Mouse (Mus musculus) lung, postnatal 25 days (tissue): Measurements from ENCODE around the gene Igf2r.

Experiments
- DNase-seq: peaks from one replicate; pipeline ENCODE4 v3.0.0; 2022; ENCODE audit warnings: low spot score

Igf2r gene

DNA sequence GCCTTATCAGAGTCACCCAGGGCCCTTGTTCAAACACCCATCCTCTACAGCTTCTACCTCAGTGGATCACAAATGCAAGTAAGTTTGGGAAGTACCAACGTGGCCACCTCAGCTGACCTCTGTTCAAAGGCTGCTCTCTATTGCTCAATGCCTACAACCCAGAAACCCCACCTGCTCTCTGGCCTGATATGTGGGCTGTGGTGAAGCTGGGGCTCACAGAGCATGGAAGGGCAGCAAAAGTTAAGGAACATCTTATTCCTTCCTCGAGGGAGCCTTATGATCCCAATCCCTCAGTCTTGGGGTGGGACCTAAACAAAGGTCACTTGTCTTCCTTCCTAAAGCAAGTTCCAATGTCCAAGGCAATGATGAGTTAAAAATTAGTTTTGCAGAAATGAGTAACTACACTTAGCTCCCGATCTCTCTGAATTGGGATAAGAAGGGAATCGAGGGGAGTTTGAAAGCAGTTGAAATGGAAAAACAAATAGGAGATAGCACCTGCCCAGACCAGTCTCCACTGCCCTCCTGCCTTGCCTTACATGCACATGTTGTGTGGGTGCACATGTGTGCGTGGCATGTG lies 98.3 kb downstream of the Igf2r start:
- DNase-seq, result no peak

DNA sequence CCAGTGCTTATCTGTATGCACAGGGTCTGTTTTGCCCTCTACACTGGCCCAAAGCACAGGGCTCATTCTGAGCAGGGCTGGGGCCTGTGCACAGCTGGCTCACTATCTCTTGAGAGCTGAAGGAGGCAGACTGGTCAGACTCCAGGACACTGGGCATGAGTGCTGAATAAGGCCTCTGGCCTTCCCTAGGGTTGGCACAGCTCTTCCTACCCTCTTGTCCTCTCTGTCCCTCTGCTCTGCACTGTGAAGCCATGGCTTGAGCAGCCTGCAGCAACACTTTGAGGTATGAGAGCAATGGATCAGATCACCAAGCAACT lies 100.1 kb downstream of the Igf2r start:
- no peak for DNase-seq

DNA sequence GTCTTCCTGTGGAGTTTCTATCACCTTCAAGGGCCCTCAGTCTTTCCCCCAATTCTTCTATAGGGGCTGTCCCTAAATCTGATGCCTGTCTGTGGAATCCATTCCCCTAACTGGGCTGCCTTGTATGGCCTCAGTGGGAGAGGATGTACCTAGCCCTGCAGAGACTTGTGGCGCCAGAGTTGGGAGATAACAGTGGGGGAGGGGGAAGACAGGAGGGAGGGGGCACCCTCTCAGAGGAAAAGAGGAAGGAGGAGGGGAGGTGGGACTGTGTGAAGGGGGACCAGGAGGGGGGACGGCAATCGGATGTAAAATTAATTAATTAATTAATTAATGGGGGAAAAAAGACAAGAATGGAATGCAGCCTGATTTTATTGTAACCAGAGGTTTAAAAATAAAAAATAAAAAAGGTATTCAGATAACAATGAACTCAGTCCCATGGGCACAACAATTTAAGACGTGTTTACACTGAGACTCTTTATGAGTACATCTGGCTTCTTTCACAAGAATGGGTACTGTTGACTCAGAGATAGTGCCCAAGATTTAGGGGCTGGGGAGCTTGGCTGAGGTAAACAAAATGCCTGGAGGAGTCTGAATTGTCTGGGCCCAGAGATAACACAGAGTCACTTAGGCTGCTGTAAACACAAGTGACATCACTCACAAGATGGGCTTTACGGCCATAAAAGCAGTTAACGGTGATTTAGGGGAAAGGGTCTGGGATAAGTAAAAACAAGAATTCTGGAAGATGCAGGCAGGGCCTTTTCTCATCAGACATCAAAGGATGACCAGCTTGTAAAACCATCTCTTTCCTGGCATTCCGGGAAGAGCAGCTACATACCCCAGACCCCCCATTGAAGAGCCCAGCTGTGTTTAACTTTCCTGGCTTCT lies 100.7 kb downstream of the Igf2r start:
- no peak for DNase-seq

DNA sequence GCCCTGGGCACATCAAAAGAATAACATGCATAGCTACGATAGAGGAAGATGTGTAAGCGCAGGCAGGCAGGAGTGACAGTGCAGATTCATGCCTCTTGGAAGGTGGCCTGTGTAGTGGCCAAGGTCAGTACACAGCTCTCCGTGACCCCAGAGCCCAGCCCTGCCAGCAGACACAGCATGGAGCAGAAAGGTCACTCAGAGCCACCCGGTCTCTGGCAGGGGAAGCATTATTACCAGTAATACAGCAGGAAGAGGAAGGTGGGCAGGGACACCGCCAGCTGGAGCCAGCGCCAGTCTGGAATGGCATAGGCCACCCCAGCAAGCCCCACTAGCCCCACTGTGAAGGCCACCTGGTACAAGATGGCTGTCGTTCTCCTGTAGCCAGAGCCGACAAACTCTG lies 105.3 kb downstream of the Igf2r start:
- DNase-seq, result no peak

DNA sequence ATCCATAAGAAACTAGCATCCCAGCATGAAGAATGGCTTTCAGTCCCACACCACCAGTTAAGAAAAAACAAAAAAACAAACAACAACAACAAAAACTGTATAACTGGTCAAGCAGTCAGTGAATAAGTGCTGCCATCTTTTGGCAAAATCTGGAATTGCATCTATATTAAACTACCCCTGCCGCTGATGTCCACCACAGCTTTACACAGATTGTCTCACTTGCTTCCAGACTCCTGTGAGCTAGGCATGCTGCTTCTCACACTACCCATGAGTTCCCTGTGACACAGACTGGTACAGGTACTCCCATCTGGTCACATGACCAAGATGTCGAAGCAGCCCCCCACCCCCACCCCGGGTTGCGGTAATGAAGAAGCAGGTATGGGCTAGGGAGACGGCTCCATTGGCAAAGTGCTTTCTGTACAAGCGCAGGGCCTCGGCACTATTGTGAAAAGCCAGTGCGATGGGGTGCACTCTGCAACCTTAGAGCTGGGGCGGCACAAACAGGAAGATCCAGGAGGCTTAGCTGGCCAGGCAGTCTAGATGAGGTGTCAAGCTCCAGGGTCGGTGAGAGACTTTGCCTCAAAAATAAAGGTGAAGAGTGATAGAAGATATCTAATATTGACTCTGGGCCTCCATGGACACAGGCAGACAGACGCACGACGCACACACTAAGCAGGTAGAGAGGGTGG lies 108.7 kb downstream of the Igf2r start:
- DNase-seq, result peak; percentile 53

DNA sequence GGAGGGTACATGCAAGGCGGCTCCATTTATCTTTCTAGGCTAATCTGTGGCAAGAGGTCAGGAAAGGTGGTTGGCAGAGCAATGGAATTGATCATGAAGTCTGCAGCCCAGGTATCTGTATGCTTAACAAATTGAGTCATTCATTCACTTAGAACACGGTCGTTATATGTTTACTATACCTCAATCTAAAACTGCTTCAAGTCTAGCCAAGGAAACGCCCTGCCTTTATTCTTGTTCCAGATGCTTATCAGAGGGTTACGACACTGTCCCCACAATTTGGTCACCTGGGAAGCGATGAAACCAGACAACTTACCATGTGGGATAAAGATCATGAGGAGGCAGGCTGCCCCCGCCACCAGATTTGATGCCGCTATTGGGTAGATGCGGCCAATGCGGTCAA lies 110.2 kb downstream of the Igf2r start:
- DNase-seq, result no peak

DNA sequence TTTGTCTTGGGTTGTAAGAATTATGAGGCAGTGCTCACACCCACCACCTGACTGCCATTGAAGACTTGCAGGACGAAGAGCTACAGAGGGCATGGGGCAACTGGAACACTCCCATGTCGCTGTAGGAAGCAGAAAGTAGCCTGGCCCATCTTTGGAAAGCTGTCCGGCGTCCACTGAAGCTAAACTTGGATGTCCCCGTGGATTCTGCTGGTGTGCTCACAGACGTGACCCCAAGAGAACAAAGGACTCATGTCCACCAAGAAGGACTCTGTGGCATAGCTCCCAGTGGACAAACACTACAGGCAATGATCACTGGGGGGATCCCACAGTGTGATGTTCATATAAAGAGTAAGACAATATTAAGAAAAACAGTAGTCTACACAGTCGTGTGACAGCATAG lies 110.7 kb downstream of the Igf2r start:
- DNase-seq, result no peak

DNA sequence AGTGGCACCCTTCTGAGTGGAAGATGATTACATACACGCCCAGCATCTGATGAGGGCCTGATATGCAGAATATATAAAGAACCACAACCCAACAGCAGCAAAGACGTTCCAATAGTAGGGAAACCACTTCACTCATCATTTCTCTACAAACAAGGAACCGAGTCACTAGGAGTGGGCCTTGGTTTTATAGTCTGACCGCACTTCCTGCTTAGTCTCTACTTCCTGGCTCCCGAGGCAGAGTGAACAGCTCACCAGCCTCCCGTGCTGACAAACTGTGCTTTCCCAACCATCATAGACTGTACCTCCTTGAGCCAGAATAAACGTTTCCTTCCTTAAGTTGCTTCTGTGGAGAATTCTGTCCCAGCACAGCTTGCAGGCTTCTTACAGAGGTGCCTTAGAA lies 113.6 kb downstream of the Igf2r start:
- no peak for DNase-seq

DNA sequence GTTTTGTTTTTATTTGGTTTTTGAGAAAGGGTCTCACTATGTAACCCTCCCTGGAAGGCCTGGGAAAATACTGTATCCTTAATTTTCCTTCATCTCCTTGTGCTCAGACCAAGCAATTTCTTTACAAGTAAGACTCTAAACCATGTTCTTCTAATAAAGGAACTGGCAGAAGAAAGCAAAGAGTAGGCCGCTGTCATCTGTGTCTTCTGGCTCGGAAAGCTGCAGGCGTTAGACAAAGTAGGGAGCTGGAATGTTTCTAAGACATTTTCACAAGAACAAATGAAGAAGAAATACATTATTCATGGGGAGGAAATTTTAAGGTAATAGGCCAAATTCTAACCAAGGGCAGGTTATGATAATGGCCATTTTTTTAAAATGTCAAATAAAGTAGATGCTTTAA lies 115.4 kb downstream of the Igf2r start:
- no peak for DNase-seq

DNA sequence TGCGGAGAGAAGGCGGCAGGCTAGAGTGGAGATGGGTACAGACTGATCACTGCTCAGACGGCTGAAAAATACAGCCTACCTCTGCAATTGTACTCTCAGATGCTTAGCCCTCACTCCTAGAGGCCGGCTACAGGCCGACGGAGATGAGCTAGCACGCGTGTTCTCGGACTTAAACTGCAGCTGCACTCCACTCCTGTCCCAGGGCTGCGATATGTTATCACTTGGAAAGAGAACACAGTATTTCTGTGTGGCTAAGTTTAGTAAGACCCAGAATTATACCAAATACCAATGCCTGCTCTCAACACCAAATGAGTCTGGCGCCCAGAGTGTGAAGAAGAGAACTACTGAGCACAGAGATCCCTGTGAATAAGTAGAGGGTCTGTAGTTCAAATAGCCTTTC lies 116.9 kb downstream of the Igf2r start:
- DNase-seq, result no peak

DNA sequence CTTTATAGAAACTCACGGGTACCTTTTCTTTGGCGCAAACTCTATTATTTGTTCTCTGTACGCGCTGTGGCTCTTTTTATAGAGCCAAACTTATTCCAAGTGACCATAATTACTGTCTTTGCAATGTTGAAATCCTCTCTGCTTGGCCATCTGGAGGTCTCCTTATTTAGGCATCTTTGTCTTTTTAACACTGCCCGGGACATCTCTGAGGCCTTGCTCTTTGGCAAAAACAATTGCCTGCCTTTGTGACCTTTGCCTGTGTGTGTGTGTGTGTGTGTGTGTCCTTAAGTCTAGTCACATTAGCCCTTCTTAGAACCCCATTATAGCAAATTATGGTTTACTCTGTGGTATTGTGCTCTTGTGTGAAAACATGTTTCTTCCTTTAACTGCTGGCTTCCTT lies 124.0 kb downstream of the Igf2r start:
- DNase-seq, result peak; percentile 16

DNA sequence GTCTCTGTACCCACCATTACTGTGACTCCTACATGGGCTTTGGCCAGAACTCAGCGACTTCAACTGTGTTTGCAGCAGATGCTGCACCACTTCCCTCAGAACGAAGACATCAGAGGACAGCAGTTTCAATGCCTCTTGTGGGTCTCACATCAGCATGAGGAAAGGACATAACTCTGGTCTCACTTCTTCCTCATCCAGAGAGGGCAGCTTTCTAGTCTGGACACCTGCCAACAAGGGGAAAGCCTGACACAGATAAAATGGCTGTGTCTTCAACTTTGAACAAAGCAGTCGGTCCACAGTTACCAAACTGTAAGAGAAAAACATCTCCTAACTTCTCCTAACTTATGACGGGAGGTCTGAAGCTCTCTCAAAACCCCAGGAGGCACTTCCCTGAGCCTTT lies 128.4 kb downstream of the Igf2r start:
- DNase-seq, result no peak

DNA sequence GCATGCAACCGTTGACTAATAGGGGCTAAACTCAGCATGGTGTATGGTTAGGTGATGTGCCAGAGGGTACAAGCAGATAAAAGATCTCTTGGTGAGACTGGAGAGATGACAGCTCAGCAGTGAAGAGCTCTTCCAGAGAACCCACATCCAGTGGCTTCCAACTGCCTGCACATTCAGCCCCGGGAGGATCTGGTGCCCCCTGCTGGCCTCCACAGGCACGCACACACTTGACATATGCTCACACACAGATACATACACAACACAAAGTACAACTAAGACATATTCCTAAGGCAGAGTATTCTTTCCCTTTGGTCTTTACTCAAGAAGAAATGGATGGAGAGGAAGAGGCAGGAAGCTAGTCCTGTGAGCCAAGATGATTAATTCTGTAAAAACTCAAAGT lies 129.9 kb downstream of the Igf2r start:
- no peak for DNase-seq

DNA sequence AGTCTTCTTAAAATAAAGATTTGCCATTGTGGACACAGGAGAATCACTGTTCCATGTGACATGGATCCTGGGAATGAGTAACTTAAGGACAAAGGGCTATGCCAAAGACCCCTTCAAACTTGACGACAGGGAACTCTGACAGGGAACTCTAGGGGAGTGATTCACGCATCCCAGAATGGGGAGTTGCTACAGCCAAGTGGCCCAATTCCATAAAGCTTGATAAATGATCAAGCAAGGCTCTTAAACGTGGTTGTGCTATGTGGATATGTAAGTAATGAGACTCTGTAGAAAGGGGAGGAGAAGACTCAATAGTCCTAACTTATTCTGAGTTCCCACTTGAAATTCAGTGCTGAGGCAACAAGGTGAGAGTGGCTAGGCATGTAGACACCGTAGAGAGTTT lies 134.7 kb downstream of the Igf2r start:
- no peak for DNase-seq
